Mouse (Mus musculus): Measurements from ENCODE around the gene Rragd.

- TF ChIP-seq CTCF (IDR thresholded peaks at IDR 0.05; ENCODE audit: borderline replicate concordance, insufficient read depth, low read depth, low read length) (no peak), POLR2A (IDR thresholded peaks at IDR 0.05; ENCODE audit: borderline replicate concordance, insufficient read depth, low read length) (no peak)
Observed at GRCm38 (mm10) chr4:33002081-33002480, 19.2 kb downstream of the Rragd start.
